Mouse (Mus musculus) CH12.LX (cell line): ENCODE results near the gene Aaed1. TPM values are rescaled to one million over a fixed set of nuclear protein-coding genes. Genes with fewer than 3 reads are reported as not detected.

Source experiments
- DNase-seq: peaks from one replicate; pipeline ENCODE4 v3.0.0-alpha.2; 2013; ENCODE audit errors: extremely low read depth
- H3K27ac ChIP-seq: 2 replicates; pipeline ENCODE4 v1.5.1; 2012; ENCODE audit warnings: low read depth, mild to moderate bottlenecking, control low read depth, moderate library complexity; ENCODE audit not compliant: insufficient read depth
- H3K27me3 ChIP-seq: replicated peaks from 2 replicates; pipeline ENCODE3; 2012; ENCODE audit warnings: inconsistent platforms
- H3K36me3 ChIP-seq, 2 experiments: replicated peaks in 1 of 2; 2 replicates each; pipeline versions ENCODE3 to v1.6.1; 2012; ENCODE audit warnings: inconsistent platforms in 1 of 2, low read length in 1 of 2, mild to moderate bottlenecking in 1 of 2, mixed read lengths in 1 of 2, moderate library complexity in 1 of 2; ENCODE audit not compliant: control insufficient read depth in 1 of 2, insufficient read depth in 1 of 2
- H3K4me1 ChIP-seq, 2 experiments: 2 replicates each; pipeline ENCODE4 v1.6.1; 2012; ENCODE audit warnings: inconsistent platforms in 1 of 2, moderate library complexity in 1 of 2; ENCODE audit not compliant: insufficient read depth in 2 of 2, control insufficient read depth in 1 of 2
- H3K4me2 ChIP-seq: 2 replicates; pipeline ENCODE4 v1.6.1; 2012; ENCODE audit warnings: low read depth, mild to moderate bottlenecking, control low read depth; ENCODE audit not compliant: poor library complexity, insufficient read depth, severe bottlenecking
- H3K4me3 ChIP-seq, 3 experiments: fragments of 150-350 bp in 1 of 3; sonication (generic) in 1 of 3; replicated peaks in 1 of 3; 2 replicates each; pipeline versions ENCODE3 to v1.5.1; 2011 to 2012; ENCODE audit warnings: low read depth in 2 of 3, low read length in 2 of 3, mild to moderate bottlenecking in 2 of 3, moderate library complexity in 2 of 3, control low read depth in 1 of 3, improper control_type of control experiment in 1 of 3, inconsistent platforms in 1 of 3, mixed read lengths in 1 of 3; ENCODE audit not compliant: poor library complexity in 1 of 3
- H3K79me2 ChIP-seq: replicated peaks from 2 replicates; pipeline ENCODE4 v1.6.1; 2012; ENCODE audit warnings: mild to moderate bottlenecking, moderate library complexity; ENCODE audit not compliant: control insufficient read depth, poor library complexity, insufficient read depth, severe bottlenecking; ENCODE audit errors: extremely low read depth
- H3K9ac ChIP-seq: 2 replicates; pipeline ENCODE4 v1.6.1; 2012; ENCODE audit warnings: low read depth, mild to moderate bottlenecking, control low read depth, moderate library complexity; ENCODE audit not compliant: insufficient read depth
- H3K9me3 ChIP-seq: replicated peaks from 2 replicates; pipeline ENCODE3; 2012; ENCODE audit warnings: low read length, inconsistent platforms, mixed read lengths
- BHLHE40 ChIP-seq: IDR thresholded peaks from 2 replicates; pipeline ENCODE4 v1.6.1; 2011; ENCODE audit warnings: mild to moderate bottlenecking, low read depth, low read length, improper control_type of control experiment
- CHD1 ChIP-seq: IDR thresholded peaks from 2 replicates; pipeline ENCODE4 v1.6.1; 2012; ENCODE audit warnings: low read depth, low read length, improper control_type of control experiment, inconsistent platforms
- CHD2 ChIP-seq: IDR thresholded peaks from 2 replicates; pipeline ENCODE4 v1.6.1; 2011; ENCODE audit warnings: low read length, improper control_type of control experiment
- CTCF ChIP-seq, 2 experiments: IDR thresholded peaks in 1 of 2; conservative IDR thresholded peaks in 1 of 2; 2 replicates each; pipeline ENCODE4 v1.5.1; 2011 to 2012; ENCODE audit warnings: low read depth in 2 of 2, low read length in 2 of 2, improper control_type of control experiment in 1 of 2, inconsistent platforms in 1 of 2, mild to moderate bottlenecking in 1 of 2, moderate library complexity in 1 of 2
- E2F4 ChIP-seq: IDR thresholded peaks from 2 replicates; pipeline ENCODE4 v1.6.1; 2011; ENCODE audit warnings: low read depth, low read length, improper control_type of control experiment; ENCODE audit not compliant: insufficient replicate concordance
- ELF1 ChIP-seq: IDR thresholded peaks from 2 replicates; pipeline ENCODE4 v1.6.1; 2014; ENCODE audit warnings: low read depth, mild to moderate bottlenecking, inconsistent platforms, low read length, improper control_type of control experiment
- EP300 ChIP-seq: IDR thresholded peaks from 2 replicates; pipeline ENCODE4 v1.6.1; 2011; ENCODE audit warnings: low read length, improper control_type of control experiment
- ETS1 ChIP-seq: conservative IDR thresholded peaks from 2 replicates; pipeline ENCODE4 v1.6.1; 2012; ENCODE audit warnings: low read depth, mild to moderate bottlenecking, inconsistent platforms, low read length, improper control_type of control experiment, moderate library complexity
- HCFC1 ChIP-seq: IDR thresholded peaks from 2 replicates; pipeline ENCODE4 v1.6.1; 2012; ENCODE audit warnings: low read depth, mild to moderate bottlenecking, inconsistent platforms, low read length, improper control_type of control experiment
- IRF4 ChIP-seq: IDR thresholded peaks from 2 replicates; pipeline ENCODE4 v1.6.1; 2014; ENCODE audit warnings: low read depth, mild to moderate bottlenecking, inconsistent platforms, low read length, improper control_type of control experiment
- JUN ChIP-seq: IDR thresholded peaks from 2 replicates; pipeline ENCODE4 v1.6.1; 2011; ENCODE audit warnings: low read depth, mild to moderate bottlenecking, low read length, improper control_type of control experiment, moderate library complexity; ENCODE audit not compliant: insufficient read depth
- JUND ChIP-seq: conservative IDR thresholded peaks from 2 replicates; pipeline ENCODE4 v1.6.1; 2011; ENCODE audit warnings: low read depth, low read length, improper control_type of control experiment
- MAFK ChIP-seq: IDR thresholded peaks from 2 replicates; pipeline ENCODE4 v1.6.1; 2011; ENCODE audit warnings: low read length, improper control_type of control experiment; ENCODE audit not compliant: insufficient replicate concordance
- MAX ChIP-seq: IDR thresholded peaks from 2 replicates; pipeline ENCODE4 v1.6.1; 2011; ENCODE audit warnings: low read length, improper control_type of control experiment
- MAZ ChIP-seq: IDR thresholded peaks from 2 replicates; pipeline ENCODE4 v1.6.1; 2012; ENCODE audit warnings: low read depth, mild to moderate bottlenecking, inconsistent platforms, low read length, improper control_type of control experiment, moderate library complexity
- MEF2A ChIP-seq: IDR thresholded peaks from 2 replicates; pipeline ENCODE4 v1.6.1; 2014; ENCODE audit warnings: low read depth, mild to moderate bottlenecking, inconsistent platforms, low read length, improper control_type of control experiment, borderline replicate concordance
- MXI1 ChIP-seq: IDR thresholded peaks from 2 replicates; pipeline ENCODE4 v1.6.1; 2011; ENCODE audit warnings: mild to moderate bottlenecking, low read depth, low read length, improper control_type of control experiment
- MYC ChIP-seq: IDR thresholded peaks from 2 replicates; pipeline ENCODE4 v1.6.1; 2011; ENCODE audit warnings: low read depth, mild to moderate bottlenecking, improper control_type of control experiment, low read length
- POLR2A ChIP-seq: IDR thresholded peaks from 2 replicates; pipeline ENCODE4 v1.6.1; 2011; ENCODE audit warnings: low read depth, mild to moderate bottlenecking, improper control_type of control experiment, low read length
- POLR2AphosphoS2 ChIP-seq: IDR thresholded peaks from 2 replicates; pipeline ENCODE4 v1.6.1; 2011; ENCODE audit warnings: low read depth, low read length, improper control_type of control experiment
- RAD21 ChIP-seq: IDR thresholded peaks from 2 replicates; pipeline ENCODE4 v1.6.1; 2011; ENCODE audit warnings: low read depth, mild to moderate bottlenecking, low read length, improper control_type of control experiment, moderate library complexity
- RCOR1 ChIP-seq: conservative IDR thresholded peaks from 2 replicates; pipeline ENCODE4 v1.6.1; 2012; ENCODE audit warnings: low read depth, mild to moderate bottlenecking, inconsistent platforms, low read length, improper control_type of control experiment
- SIN3A ChIP-seq: IDR thresholded peaks from 2 replicates; pipeline ENCODE4 v1.6.1; 2012; ENCODE audit warnings: low read length, improper control_type of control experiment, inconsistent platforms
- TBP ChIP-seq: conservative IDR thresholded peaks from 2 replicates; pipeline ENCODE4 v1.6.1; 2011; ENCODE audit warnings: low read depth, low read length, improper control_type of control experiment
- TCF12 ChIP-seq: IDR thresholded peaks from 2 replicates; pipeline ENCODE4 v1.6.1; 2014; ENCODE audit warnings: low read depth, mild to moderate bottlenecking, inconsistent platforms, low read length, improper control_type of control experiment
- USF2 ChIP-seq: conservative IDR thresholded peaks from 2 replicates; pipeline ENCODE4 v1.6.1; 2011; ENCODE audit warnings: low read depth, low read length, improper control_type of control experiment
- ZC3H11A ChIP-seq: IDR thresholded peaks from 2 replicates; pipeline ENCODE4 v1.6.1; 2012; ENCODE audit warnings: low read depth, mild to moderate bottlenecking, inconsistent platforms, low read length, improper control_type of control experiment
- ZKSCAN1 ChIP-seq: IDR thresholded peaks from 2 replicates; pipeline ENCODE4 v1.6.1; 2012; ENCODE audit warnings: low read depth, inconsistent platforms, low read length, improper control_type of control experiment, borderline replicate concordance
- ZMIZ1 ChIP-seq: IDR thresholded peaks from 2 replicates; pipeline ENCODE4 v1.6.1; 2012; ENCODE audit warnings: low read depth, mild to moderate bottlenecking, inconsistent platforms, low read length, improper control_type of control experiment
- dilution Hi-C: fragments of 300-500 bp; cut with MboI; formaldehyde crosslinking; loops from 2 replicates; pipeline ENCODE4 v1.14.3; 2020; ENCODE audit warnings: low sequenced_read_pairs; ENCODE audit not compliant: extremely low pct_unique_long_range_greater_than_20kb, extremely low pct_ligation_motif_present
- in situ Hi-C: fragments of 300-500 bp; cut with MboI; formaldehyde crosslinking; loops from 3 replicates; pipeline ENCODE4 v1.14.3; 2019; ENCODE audit warnings: low sequenced_read_pairs, low pct_ligation_motif_present, low pct_unique_long_range_greater_than_20kb, mixed read lengths
- polyA plus RNA-seq: library from polyadenylated mRNA; unstranded; fragments of >175 nt; gene quantifications from 2 replicates; pipeline ENCODE4 v1.2.1, GENCODE M21; 2012; ENCODE audit warnings: low read depth; ENCODE audit not compliant: insufficient read length
- total RNA-seq, 2 experiments: library from RNA; depleted of rRNA; stranded (reverse); fragments of 300-350 nt in 1 of 2; fragments of >200 nt in 1 of 2; gene quantifications; 2 replicates each; pipeline ENCODE4 v1.2.3; 2012 to 2014

Gene Aaed1
- total and polyA plus RNA-seq, 3 experiments: 8.2 to 22.1 (median 12.2) TPM

DNA sequence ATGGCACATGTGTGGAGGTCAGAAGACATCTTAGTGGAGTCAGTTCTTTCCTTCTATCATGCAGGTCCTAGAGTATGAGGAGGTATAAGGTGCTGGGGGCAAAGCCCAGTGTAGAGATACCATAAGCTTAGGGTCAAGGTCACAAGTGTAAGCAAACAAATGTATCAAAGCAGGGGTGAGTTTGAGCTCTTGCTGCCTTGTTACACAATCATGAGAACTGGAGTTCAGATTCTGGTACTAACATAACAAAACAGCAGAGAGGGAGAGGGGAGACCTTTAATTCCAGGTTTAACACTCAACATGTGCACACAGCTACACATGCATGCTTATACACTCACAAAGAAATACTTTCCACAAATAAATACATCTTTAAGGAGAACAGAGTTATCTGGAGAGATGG lies 69.8 kb downstream of the Aaed1 start:
- TF ChIP-seq ETS1: no peak
- TF ChIP-seq RAD21: no peak
- no peak for TF ChIP-seq POLR2AphosphoS2
- Histone ChIP-seq H3K4me2 (no peak overlapping the region), H3K27me3 (no peaks in the 10 kb centered on the region), H3K79me2 (no peaks in the 10 kb centered on the region), H3K4me1 (peaks cover 4 to 40% of the 10 kb centered on the region in 2 experiments; a peak in 3 of 4 replicates), H3K9me3 (no peaks in the 10 kb centered on the region), H3K36me3 (peaks cover 0 to 10% of the 10 kb centered on the region in 2 experiments), H3K27ac (no peak overlapping the region), H3K4me3 (no peak overlapping the region), H3K9ac (no peak overlapping the region)
- in situ Hi-C loops (loop anchor here (10.0 kb wide), 1 partner anchor 202 kb away; no protein-coding TSS in a partner anchor), dilution Hi-C loops (no loop called here)
- no peak for DNase-seq

DNA sequence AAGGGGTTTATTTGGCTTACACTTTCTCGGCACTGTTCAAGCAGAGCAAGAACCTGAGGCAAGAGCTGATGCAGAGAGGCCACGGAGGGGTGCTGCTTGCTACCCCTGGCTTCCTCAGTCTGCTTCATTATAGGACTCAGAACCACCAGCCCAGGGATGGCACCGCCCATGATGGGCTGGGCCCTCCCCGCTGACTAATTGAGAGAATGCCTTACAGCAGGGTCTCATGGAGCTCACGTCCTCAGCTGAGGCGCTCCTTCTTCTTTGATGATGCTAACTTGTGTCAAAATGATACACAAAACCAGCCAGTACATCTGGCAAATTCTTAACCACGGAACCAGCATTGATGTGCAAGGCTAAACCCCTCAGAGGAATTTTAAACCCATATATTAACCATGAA lies 71.9 kb downstream of the Aaed1 start:
- peak overlapping the region in 1 of 3 experiments; percentile 13 for H3K4me3 ChIP-seq
- DNase-seq: peak; percentile 75
- no peaks in the 10 kb centered on the region for H3K9me3 ChIP-seq
- H3K4me2 ChIP-seq: peak overlapping the region; percentile 70; the same call in 1 of the 2 replicates
- H3K4me1 ChIP-seq: peaks cover 4 to 24% of the 10 kb centered on the region in 2 experiments; a peak in 3 of 4 replicates
- H3K9ac ChIP-seq: no peak overlapping the region
- no peaks in the 10 kb centered on the region for H3K27me3 ChIP-seq
- H3K36me3 ChIP-seq: peaks cover 0 to 10% of the 10 kb centered on the region in 2 experiments
- dilution Hi-C loops (no loop called here), in situ Hi-C loops (loop anchor here (10.0 kb wide), 1 partner anchor 204 kb away; no protein-coding TSS in a partner anchor)
- H3K27ac ChIP-seq: no peak overlapping the region
- H3K79me2 ChIP-seq: no peaks in the 10 kb centered on the region
- no peak for TF ChIP-seq CHD1
- TF ChIP-seq ZKSCAN1: no peak
- TF ChIP-seq SIN3A: no peak
- no peak for TF ChIP-seq HCFC1
- TF ChIP-seq TBP: no peak
- TF ChIP-seq EP300: 0 out of 2 replicates have a peak, but pooled peaks have one; percentile 44
- no peak for TF ChIP-seq MXI1
- no peak for TF ChIP-seq MEF2A
- no peak; the same call in 1 of the 2 replicates for TF ChIP-seq JUN
- no peak for TF ChIP-seq TCF12
- TF ChIP-seq IRF4: peak; percentile 76
- no peak; the same call in 1 of the 2 replicates for TF ChIP-seq POLR2A
- no peak for TF ChIP-seq USF2
- TF ChIP-seq E2F4: no peak
- no peak for TF ChIP-seq ELF1
- no peak for TF ChIP-seq CHD2
- TF ChIP-seq BHLHE40: peak; percentile 56; the same call in 1 of the 2 replicates
- no peak; the same call in 1 of the 2 replicates for TF ChIP-seq ETS1
- TF ChIP-seq RCOR1: no peak
- TF ChIP-seq MAFK: no peak
- TF ChIP-seq MAZ: no peak
- TF ChIP-seq MYC: no peak
- TF ChIP-seq ZC3H11A: no peak
- no peak; a peak in 1 of 4 replicates for TF ChIP-seq CTCF (conservative IDR thresholded peaks at IDR 0.05 in 1 of 2, IDR thresholded peaks at IDR 0.05 in 1 of 2; ENCODE audit: low read depth in 2 of 2, low read length in 2 of 2)
- TF ChIP-seq MAX: no peak
- TF ChIP-seq ZMIZ1: no peak
- no peak; the same call in 1 of the 2 replicates for TF ChIP-seq JUND
